Mouse (Mus musculus): ENCODE results near the gene Mboat2. TPM values are rescaled to one million over a fixed set of nuclear protein-coding genes. Genes with fewer than 3 reads are reported as not detected.

Mboat2 gene
- polyA plus RNA-seq (2015; fragmentation: Nextera tagmentation; extraction: Ambion mirVana), result 70.7 and 72.5 TPM in 2 replicates

DNA sequence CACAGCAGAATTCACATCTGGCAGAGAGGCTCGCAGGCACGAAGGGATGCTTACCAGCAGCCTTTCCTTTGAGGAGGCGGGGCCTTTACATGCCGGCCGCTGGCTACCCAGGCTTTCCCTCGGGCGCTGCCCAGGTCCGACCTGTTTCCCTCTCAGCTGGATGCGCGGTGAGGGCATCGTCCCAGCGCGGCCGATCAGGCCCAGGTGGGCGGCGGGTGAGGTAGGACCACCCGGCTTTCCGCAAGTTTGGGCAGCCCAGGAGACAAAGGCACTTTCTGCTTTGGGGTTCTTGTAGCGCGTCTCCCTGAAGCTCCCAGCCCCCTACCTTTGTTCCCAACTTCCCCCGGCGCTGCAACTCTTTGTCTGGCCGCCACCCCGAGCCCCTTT lies at the start of gene Mboat2:
Gene Mboat2 (plus strand): TSS at position 114 of the 387 bp plus-strand sequence.
- Histone ChIP-seq H3K27ac (replicated peaks) (peak within 1 kb of the TSS; percentile 96), H3K9ac (replicated peaks) (peak within 1 kb of the TSS; percentile 97), H3K4me1 (peaks cover 50% of the 10 kb centered on the region), H3K4me2 (replicated peaks) (peak within 1 kb of the TSS; percentile 69), H3K36me3 (no peaks in the 10 kb centered on the region; the same call in 1 of the 2 replicates), H3K27me3 (no peaks in the 10 kb centered on the region), H3K4me3 (peak within 1 kb of the TSS; percentile 74), H3K9me3 (no peaks in the 10 kb centered on the region)
- under 1% methylated on average over 24 of the region's 24 CpGs for WGBS
- ATAC-seq (replicated peaks), result peak; percentile 35; the same call in 1 of the 2 replicates

- Histone ChIP-seq H3K36me3 (no peaks in the 10 kb centered on the region), H3K27ac (replicated peaks) (no peak overlapping the region), H3K9ac (replicated peaks) (no peak overlapping the region), H3K27me3 (no peaks in the 10 kb centered on the region), H3K9me3 (no peaks in the 10 kb centered on the region), H3K4me1 (no peaks in the 10 kb centered on the region), H3K4me2 (replicated peaks) (no peak overlapping the region), H3K4me3 (no peak overlapping the region)
- no peak for ATAC-seq (replicated peaks)
- 75% methylated on average over 4 of the region's 4 CpGs for WGBS
These were observed 46.9 kb upstream of the Mboat2 start for GRCm38 (mm10) chr12:24783735-24784134.

GRCm38 (mm10) chr12:24785882-24786281 lies 44.8 kb upstream of the Mboat2 start:
- Histone ChIP-seq H3K9me3 (no peaks in the 10 kb centered on the region), H3K27me3 (no peaks in the 10 kb centered on the region), H3K9ac (replicated peaks) (no peak overlapping the region), H3K36me3 (no peaks in the 10 kb centered on the region), H3K27ac (replicated peaks) (no peak overlapping the region), H3K4me1 (no peaks in the 10 kb centered on the region), H3K4me3 (no peak overlapping the region), H3K4me2 (replicated peaks) (no peak overlapping the region)
- WGBS, result 78% methylated on average over 5 of the region's 5 CpGs
- ATAC-seq (replicated peaks), result no peak

DNA sequence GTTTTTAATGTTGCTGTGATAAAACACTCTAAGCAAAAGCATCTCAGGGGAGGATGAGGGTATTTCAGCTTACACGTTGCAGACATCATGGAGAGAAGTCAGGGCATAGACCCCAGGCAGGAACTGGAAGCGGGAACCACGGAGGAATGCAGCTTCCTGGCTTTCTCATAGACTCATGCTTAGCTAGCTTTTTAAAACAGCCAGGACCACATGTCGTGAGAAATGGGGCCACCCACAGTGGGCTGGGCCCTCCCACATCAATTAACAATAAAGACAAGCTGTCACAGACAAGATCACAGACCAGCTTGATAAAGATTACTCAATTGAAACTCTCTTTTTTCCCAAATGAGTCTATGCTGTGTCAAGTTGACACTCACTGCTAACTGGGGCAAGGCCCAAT lies 44.4 kb upstream of the Mboat2 start:
- no peaks in the 10 kb centered on the region for H3K36me3 ChIP-seq
- no peaks in the 10 kb centered on the region for H3K27me3 ChIP-seq
- no peak overlapping the region for H3K4me2 ChIP-seq (replicated peaks)
- WGBS, result 12% methylated on average over 4 of the region's 4 CpGs
- H3K4me1 ChIP-seq, result no peaks in the 10 kb centered on the region
- H3K27ac ChIP-seq (replicated peaks), result no peak overlapping the region
- ATAC-seq (replicated peaks), result no peak
- no peak overlapping the region for H3K9ac ChIP-seq (replicated peaks)
- no peak overlapping the region for H3K4me3 ChIP-seq
- H3K9me3 ChIP-seq, result no peaks in the 10 kb centered on the region

DNA sequence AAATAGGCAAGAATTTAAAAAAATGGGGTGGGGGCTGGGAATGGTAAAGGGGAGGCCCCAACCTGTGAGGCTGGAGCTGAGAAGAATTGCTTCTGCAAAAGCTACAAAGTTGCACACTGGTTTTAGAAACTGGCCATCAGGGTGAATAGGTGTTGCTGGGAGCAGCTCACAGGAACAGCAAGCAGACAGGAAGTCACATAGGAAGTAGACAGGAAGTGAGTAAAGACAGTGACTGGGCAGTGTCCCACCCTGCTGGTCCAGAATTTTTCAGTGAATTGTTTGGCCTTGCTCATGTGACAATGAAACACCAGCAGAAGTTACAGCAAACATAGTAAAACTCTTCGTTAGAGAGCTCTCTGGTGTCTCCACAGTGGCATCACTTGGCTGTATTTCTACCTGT lies 41.0 kb upstream of the Mboat2 start:
- no peak for ATAC-seq (replicated peaks)
- Histone ChIP-seq H3K27me3 (no peaks in the 10 kb centered on the region), H3K4me2 (replicated peaks) (no peak overlapping the region), H3K36me3 (no peaks in the 10 kb centered on the region), H3K9me3 (no peaks in the 10 kb centered on the region), H3K4me1 (no peaks in the 10 kb centered on the region), H3K4me3 (no peak overlapping the region), H3K9ac (replicated peaks) (no peak overlapping the region), H3K27ac (replicated peaks) (no peak overlapping the region)
- 97% methylated on average over 1 of the region's 1 CpGs for WGBS

GRCm38 (mm10) chr12:24811230-24811629 lies 19.4 kb upstream of the Mboat2 start:
- H3K4me2 ChIP-seq (replicated peaks), result no peak overlapping the region
- H3K4me1 ChIP-seq, result no peaks in the 10 kb centered on the region
- no peak for ATAC-seq (replicated peaks)
- no peak overlapping the region for H3K9ac ChIP-seq (replicated peaks)
- H3K4me3 ChIP-seq, result no peak overlapping the region
- 53% methylated on average over 1 of the region's 1 CpGs for WGBS
- H3K9me3 ChIP-seq, result 0 out of 2 replicates have a peak, but pooled peaks cover 3% of the 10 kb centered on the region
- no peak overlapping the region for H3K27ac ChIP-seq (replicated peaks)
- no peaks in the 10 kb centered on the region for H3K27me3 ChIP-seq
- no peaks in the 10 kb centered on the region for H3K36me3 ChIP-seq

DNA sequence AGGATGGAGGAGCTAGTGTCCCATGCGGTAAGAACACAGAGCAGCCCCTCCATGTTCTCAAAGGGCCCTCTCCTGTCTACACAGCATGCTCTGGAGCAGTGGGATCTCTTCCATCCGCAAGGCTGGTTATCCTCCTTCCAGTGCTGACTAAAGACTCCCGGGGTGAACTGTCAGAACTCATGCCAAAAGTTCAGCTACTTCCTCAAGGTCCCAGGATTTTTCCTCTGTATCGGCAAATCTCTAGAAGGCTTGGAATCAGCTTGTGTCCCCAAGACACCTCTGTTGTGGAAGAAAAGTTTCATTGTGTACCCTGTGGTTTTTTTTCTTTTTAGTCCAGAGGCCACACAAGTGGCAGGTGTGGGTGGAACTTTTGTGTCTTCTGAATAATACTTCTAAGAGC lies 18.8 kb upstream of the Mboat2 start:
- no peak for ATAC-seq (replicated peaks)
- H3K36me3 ChIP-seq, result no peaks in the 10 kb centered on the region
- H3K27ac ChIP-seq (replicated peaks), result no peak overlapping the region
- no peak overlapping the region for H3K9ac ChIP-seq (replicated peaks)
- H3K4me3 ChIP-seq, result no peak overlapping the region
- no peaks in the 10 kb centered on the region for H3K27me3 ChIP-seq
- WGBS, result 72% methylated on average over 4 of the region's 4 CpGs
- H3K9me3 ChIP-seq, result 0 out of 2 replicates have a peak, but pooled peaks cover 3% of the 10 kb centered on the region
- H3K4me1 ChIP-seq, result no peaks in the 10 kb centered on the region
- no peak overlapping the region for H3K4me2 ChIP-seq (replicated peaks)

DNA sequence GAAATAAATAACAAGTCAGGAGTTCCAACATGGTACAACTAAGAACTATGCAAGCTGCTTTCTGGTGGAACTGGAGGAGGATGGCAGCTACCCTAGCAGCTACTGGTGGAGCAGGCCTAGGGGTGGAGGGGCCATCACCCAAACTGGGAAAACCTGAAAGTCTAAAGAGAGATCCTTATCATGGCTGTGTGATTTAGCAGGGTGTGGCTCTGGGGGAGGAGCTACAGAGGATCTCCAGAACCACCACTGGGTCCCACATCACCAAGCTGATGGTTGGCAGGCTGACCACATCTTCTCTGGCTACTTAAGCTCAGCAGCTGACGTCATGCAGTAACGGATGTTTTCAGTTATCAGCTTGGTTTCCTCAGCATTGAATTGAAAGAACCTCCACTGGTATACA lies 7.8 kb upstream of the Mboat2 start:
- no peak overlapping the region for H3K4me2 ChIP-seq (replicated peaks)
- no peaks in the 10 kb centered on the region; the same call in 1 of the 2 replicates for H3K36me3 ChIP-seq
- ATAC-seq (replicated peaks), result no peak
- H3K9ac ChIP-seq (replicated peaks), result no peak overlapping the region
- no peak overlapping the region for H3K27ac ChIP-seq (replicated peaks)
- H3K9me3 ChIP-seq, result no peaks in the 10 kb centered on the region
- peaks cover 13% of the 10 kb centered on the region; the same call in 1 of the 2 replicates for H3K4me1 ChIP-seq
- H3K27me3 ChIP-seq, result no peaks in the 10 kb centered on the region
- 85% methylated on average over 2 of the region's 2 CpGs for WGBS
- H3K4me3 ChIP-seq, result no peak overlapping the region

DNA sequence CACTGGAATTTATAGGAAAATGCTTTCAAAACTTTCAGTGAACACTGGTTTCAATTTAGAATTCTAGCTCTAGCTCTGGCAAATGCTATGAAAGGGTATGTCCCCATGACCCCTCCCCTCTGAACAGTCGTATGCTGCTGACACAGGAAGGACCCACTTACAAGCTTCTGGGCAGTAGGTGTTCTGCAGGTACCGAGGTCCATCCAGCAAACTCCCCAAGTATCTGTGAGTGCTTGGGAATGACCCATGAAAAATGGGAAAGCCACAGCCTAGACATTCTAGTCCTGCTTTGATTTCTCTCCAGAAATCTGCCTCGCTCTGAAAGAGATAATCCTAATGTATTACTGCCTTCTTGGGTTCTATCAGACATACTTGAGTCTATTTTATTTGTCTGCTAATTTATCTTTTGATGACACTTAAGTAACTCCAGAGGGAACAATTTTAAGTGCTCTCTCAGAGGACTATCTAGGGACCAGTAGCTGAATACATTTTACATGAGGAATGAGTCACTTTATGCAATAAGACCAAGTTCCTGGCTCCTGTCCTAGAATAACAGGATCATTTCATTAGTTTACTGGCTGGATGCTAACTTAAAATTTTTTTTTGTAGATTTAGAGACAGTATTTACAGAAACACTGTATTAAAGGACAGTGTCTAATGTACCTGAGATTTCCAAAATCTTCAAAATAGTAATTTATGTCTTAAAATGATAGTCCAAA lies 6.9 kb upstream of the Mboat2 start:
- no peak overlapping the region for H3K4me2 ChIP-seq (replicated peaks)
- H3K4me1 ChIP-seq, result peaks cover 19% of the 10 kb centered on the region
- H3K4me3 ChIP-seq, result no peak overlapping the region
- H3K9me3 ChIP-seq, result no peaks in the 10 kb centered on the region
- WGBS, result 91% methylated on average over 3 of the region's 3 CpGs
- ATAC-seq (replicated peaks), result no peak
- H3K36me3 ChIP-seq, result no peaks in the 10 kb centered on the region; the same call in 1 of the 2 replicates
- H3K27me3 ChIP-seq, result no peaks in the 10 kb centered on the region
- H3K9ac ChIP-seq (replicated peaks), result no peak overlapping the region
- H3K27ac ChIP-seq (replicated peaks), result no peak overlapping the region

- H3K36me3 ChIP-seq, result no peaks in the 10 kb centered on the region; the same call in 1 of the 2 replicates
These were observed 593 bp upstream of the Mboat2 start for GRCm38 (mm10) chr12:24830086-24830485.

DNA sequence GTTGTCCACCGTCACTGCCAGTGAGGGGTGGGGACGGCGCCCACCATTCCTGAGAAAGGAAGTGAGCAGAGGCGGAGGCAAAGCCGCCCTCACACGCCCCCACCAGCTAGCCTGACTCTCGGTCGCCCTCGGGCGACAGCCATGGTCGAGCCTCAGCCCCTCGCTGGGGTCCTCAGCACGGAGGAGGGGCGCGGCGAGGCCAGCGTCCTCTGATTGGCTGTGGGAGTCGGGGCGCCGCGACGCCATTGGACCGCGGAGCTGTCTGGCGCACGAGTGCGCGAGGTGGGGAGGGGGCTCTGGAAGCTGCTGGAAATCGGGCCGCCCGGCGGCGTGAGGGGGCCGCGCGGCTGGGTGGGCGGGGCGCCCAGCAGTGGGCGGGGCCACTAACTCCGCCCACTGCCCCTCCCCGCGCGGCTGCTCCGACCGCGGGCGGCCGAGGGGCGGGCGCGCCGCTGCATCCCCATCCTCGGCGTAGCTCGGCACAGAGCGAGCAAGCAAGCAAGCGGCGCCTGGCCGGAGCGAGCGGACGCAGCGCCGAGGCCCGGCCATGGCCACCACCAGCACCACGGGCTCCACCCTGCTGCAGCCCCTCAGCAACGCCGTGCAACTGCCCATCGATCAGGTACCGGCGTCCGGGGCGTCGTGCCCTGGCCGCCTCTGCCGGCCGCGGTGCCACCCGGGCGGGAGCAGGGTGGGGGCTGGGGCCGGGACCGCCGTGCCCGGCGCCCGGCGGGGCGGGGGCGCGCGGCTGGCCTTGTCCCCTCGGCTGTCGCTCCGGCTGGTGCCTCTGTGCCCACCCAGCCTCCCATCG lies 679 bp downstream of the Mboat2 start:
- Histone ChIP-seq H3K4me2 (replicated peaks) (peak overlapping the region; percentile 69), H3K4me1 (peaks cover 47% of the 10 kb centered on the region), H3K4me3 (peak overlapping the region; percentile 74), H3K9ac (replicated peaks) (peak overlapping the region; percentile 97), H3K27ac (replicated peaks) (peak overlapping the region; percentile 96), H3K9me3 (no peaks in the 10 kb centered on the region), H3K27me3 (no peaks in the 10 kb centered on the region), H3K36me3 (no peaks in the 10 kb centered on the region)
- peak; percentile 100 for ATAC-seq (replicated peaks)
- under 1% methylated on average over 86 of the region's 95 CpGs for WGBS

More at GRCm38 (mm10) chr12:24830086-24830485, 593 bp upstream of the Mboat2 start:
- Histone ChIP-seq H3K9ac (replicated peaks) (peak overlapping the region; percentile 97), H3K9me3 (no peaks in the 10 kb centered on the region), H3K27me3 (no peaks in the 10 kb centered on the region), H3K4me2 (replicated peaks) (peak overlapping the region; percentile 64), H3K4me3 (peak overlapping the region; percentile 74), H3K27ac (replicated peaks) (peak overlapping the region; percentile 96), H3K4me1 (peaks cover 49% of the 10 kb centered on the region)
- ATAC-seq (replicated peaks), result no peak
- 22% methylated on average over 1 of the region's 1 CpGs for WGBS

GRCm38 (mm10) chr12:24831964-24832427 lies 1.3 kb downstream of the Mboat2 start:
- peak overlapping the region; percentile 88 for H3K9ac ChIP-seq (replicated peaks)
- peaks cover 41% of the 10 kb centered on the region for H3K4me1 ChIP-seq
- H3K4me3 ChIP-seq, result peak overlapping the region; percentile 74
- under 1% methylated on average over 29 of the region's 32 CpGs for WGBS
- H3K9me3 ChIP-seq, result no peaks in the 10 kb centered on the region
- H3K27ac ChIP-seq (replicated peaks), result peak overlapping the region; percentile 94
- H3K36me3 ChIP-seq, result no peaks in the 10 kb centered on the region
- peak overlapping the region; percentile 69 for H3K4me2 ChIP-seq (replicated peaks)
- ATAC-seq (replicated peaks), result no peak
- H3K27me3 ChIP-seq, result no peaks in the 10 kb centered on the region
